Mouse (Mus musculus) heart, adult 2 months (tissue): Measurements from ENCODE around the gene Defb48.

ENCODE experiments used
- CTCF ChIP-seq: fragments of 200-600 bp; IDR thresholded peaks from 2 replicates; pipeline ENCODE4 v1.8.1; 2022; ENCODE audit warnings: antibody characterized with exemption, mild to moderate bottlenecking, moderate library complexity
- POLR2A ChIP-seq: fragments of 200-500 bp; IDR thresholded peaks from 2 replicates; pipeline ENCODE4 v1.6.1; 2011; ENCODE audit warnings: mild to moderate bottlenecking, low read depth, low read length, control low read depth; ENCODE audit not compliant: insufficient read depth

DNA sequence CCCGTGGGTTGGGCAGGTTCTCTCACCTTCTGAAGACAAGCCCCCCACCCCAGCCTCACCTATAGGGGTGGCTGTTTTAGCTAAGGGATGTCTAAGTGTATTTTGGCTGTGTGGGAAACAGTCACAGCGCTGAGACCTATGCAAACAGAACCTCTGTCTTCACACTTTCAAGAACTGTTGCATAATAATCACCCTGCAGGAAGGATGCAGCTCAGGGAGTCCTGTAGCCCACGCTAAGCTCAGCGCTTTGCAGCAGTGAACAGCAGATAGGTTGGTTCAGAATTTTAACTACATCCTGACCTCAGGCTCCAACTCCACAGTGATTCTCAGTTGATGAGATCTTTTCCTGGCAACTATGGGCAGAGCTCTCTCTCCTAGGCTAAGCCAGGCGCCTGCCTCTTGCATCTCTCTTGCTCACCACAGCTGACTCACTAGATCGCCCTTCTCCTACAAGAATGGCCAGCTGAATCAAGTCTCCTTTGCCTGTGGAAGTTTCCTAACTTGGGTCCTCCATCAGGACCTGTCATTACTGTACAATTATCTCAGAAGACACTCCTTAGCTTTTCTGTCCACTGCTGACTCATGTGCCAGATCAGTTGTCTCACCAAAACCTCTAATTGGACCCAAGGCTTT, 36.3 kb upstream of the Defb48 start:
- TF ChIP-seq CTCF (no peak), POLR2A (no peak)
